Comparison of ENCODE assay signal across 9 mouse cellular contexts in genomic region chr1:153703445-153703991, GRCm38 (mm10). TPM values are rescaled to one million over a fixed set of nuclear protein-coding genes. Genes with fewer than 3 reads are reported as not detected.
A peak's percentile ranks its signal among the peaks of the same experiment; 100 is the strongest.
DNase-seq lines count a peak whose midpoint lies in the region.
"Had no signal": no experiment of that assay in that cellular context is flagged by ENCODE, and none has a peak within 500 bp of the region (broad histone marks: within the 10 kb centered on the region; RNA-seq: fewer than 3 reads in every experiment).

No protein-coding gene starts in this region.

- intact Hi-C loops in gastrocnemius, postnatal 36 days (cut with DNase I), result no loop called here
- intact Hi-C loops in left cerebral cortex, postnatal 25 days (cut with DNase I), result no loop called here

- peak; percentile 37 for DNase-seq in gastrocnemius, postnatal 10 days
- no peak for DNase-seq in gastrocnemius, postnatal 36 days
- peak; percentile 32 for DNase-seq in adrenal gland, postnatal 25 days
- peak; percentile 39 to 51 for DNase-seq in frontal cortex, postnatal 10 days (ENCODE audit: low spot score in 2 of 2)
- DNase-seq in left cerebral cortex, postnatal 25 days (ENCODE audit: low spot score in 2 of 2), result peak; percentile 38 to 64
- peak; percentile 39 for DNase-seq in right cerebral cortex, postnatal 4 days
- no peak for DNase-seq in cerebellum, adult 9-11 months
- DNase-seq in lung, adult 18-20 months, result no peak
- DNase-seq: liver, embryonic 13.5 days had no signal

RNA-seq across cellular contexts. Expression of gene Rgs16, which starts 36.6 kb away (rescaled TPM):
- 10 to 100 TPM in 1 of 2 experiments, 1 to 10 TPM in 1; 7.7 to 10.8 TPM for total RNA-seq in gastrocnemius, postnatal 10 days (2021)
- 1 to 10 TPM in 1 of 2 experiments, under 1 TPM in 1; 0.62 to 1.1 TPM for total RNA-seq in gastrocnemius, postnatal 36 days (2021)
- total RNA-seq in adrenal gland, postnatal 25 days (2021), result 5.5 and 6.4 TPM in 2 replicates
- 1 to 10 TPM; 7.1 to 8.7 TPM for total RNA-seq in left cerebral cortex, postnatal 25 days (2021)

RNA-seq across cellular contexts. Expression of gene Rnasel, which starts 45.7 kb away (rescaled TPM):
- 1 to 10 TPM; 5.9 to 9.7 TPM for total RNA-seq in gastrocnemius, postnatal 10 days (2021)
- 1 to 10 TPM in 1 of 2 experiments, under 1 TPM in 1; 0.99 to 1.4 TPM for total RNA-seq in gastrocnemius, postnatal 36 days (2021)
- 13.9 and 17.6 TPM in 2 replicates for total RNA-seq in adrenal gland, postnatal 25 days (2021)
- 1 to 10 TPM; 8.8 to 9.3 TPM for total RNA-seq in left cerebral cortex, postnatal 25 days (2021)

RNA-seq across cellular contexts. Expression of gene Rgs8, which starts 50.7 kb away (rescaled TPM):
- 1 to 10 TPM in 1 of 2 experiments, under 1 TPM in 1; 0.99 to 1.2 TPM for total RNA-seq in gastrocnemius, postnatal 10 days (2021)
- under 1 TPM in 1 of 2 experiments, not detected in 1; 0.05 TPM for total RNA-seq in gastrocnemius, postnatal 36 days (2021)
- not detected in 2 replicates for total RNA-seq in adrenal gland, postnatal 25 days (2021)
- 10 to 100 TPM; 55.9 to 77.4 TPM for total RNA-seq in left cerebral cortex, postnatal 25 days (2021)

Comparison
In these comparisons a context has a peak if more than half of its experiments do, and no peak if none do; other contexts are left out.
1. DNase-seq: peak in gastrocnemius, postnatal 10 days (single experiment), adrenal gland, postnatal 25 days (single experiment), frontal cortex, postnatal 10 days (2 of 2), left cerebral cortex, postnatal 25 days (2 of 2) and right cerebral cortex, postnatal 4 days (single experiment); none in gastrocnemius, postnatal 36 days (0 of 2), cerebellum, adult 9-11 months (single experiment) and lung, adult 18-20 months (0 of 2).
2. RNA of gene Rgs8, which starts 50.7 kb away (total RNA-seq): 55.9 to 77.4 TPM in left cerebral cortex, postnatal 25 days; 0.99 to 1.2 TPM in gastrocnemius, postnatal 10 days, 0.05 TPM in gastrocnemius, postnatal 36 days and not detected in adrenal gland, postnatal 25 days; every median in the first group is over 10 times any median in the second.